ENCODE assay signal across 8 mouse cellular contexts in the genomic region with DNA sequence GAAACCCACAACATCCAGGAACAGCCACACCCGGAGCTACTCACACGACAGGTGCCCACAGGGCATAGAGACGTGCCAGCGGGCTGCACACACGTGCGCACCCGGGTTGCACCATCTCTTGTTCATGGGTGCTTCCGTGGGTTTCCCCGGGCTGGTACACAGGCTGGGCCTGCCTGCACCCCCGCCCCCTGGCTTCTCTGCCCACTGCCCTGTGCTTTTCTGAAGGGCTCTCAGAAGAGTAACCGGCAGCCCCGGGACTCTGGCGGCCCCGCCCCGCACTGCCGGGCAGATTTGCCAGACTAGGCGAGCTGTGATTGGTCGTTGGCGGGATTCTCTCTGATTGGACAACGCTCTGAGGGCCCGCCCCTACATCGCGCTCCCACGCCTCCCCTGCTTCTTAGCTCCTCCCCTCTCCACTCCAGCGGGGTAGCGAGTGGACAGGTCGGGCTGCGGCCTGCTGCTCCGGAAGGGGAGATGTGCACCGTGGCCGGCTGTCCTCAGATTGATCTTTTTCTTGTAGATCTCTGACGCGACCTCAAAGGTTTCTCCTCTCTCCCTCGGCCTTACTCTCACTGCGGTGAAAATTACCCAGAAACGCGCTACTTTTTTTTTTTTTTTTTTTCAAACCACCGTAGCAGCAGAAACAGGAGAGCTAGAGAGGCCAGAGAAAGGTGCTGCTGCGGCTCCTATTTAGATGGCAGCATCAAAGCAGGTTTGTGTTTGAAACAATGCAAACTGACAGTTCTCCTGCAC. TPM values are rescaled to one million over a fixed set of nuclear protein-coding genes. Genes with fewer than 3 reads are reported as not detected.
A peak's percentile ranks its signal among the peaks of the same experiment; 100 is the strongest.
DNase-seq lines count a peak whose midpoint lies in the region; ATAC-seq and TF ChIP-seq lines count a peak whose summit lies in the region.

Plcxd2 (minus strand) TSS at position 66 of the 753 bp plus-strand sequence.

- peak within 1 kb of the TSS; percentile 63 for H3K27ac ChIP-seq in bone marrow macrophage, adult 2 months (ENCODE audit: insufficient read depth, low read depth, low read length)
- H3K27ac ChIP-seq in embryonic facial prominence, embryonic 15.5 days (replicated peaks), result peak within 1 kb of the TSS; percentile 69
- H3K27ac ChIP-seq in heart, adult 2 months, result peak within 1 kb of the TSS; percentile 73
- peak within 1 kb of the TSS; percentile 72 for H3K27ac ChIP-seq in kidney, adult 2 months (ENCODE audit: insufficient read depth, low read depth, low read length)
- H3K27ac ChIP-seq in limb, embryonic 11.5 days (replicated peaks; ENCODE audit: low read depth, low read length), result no peak within 1 kb of the TSS
- H3K27ac ChIP-seq in midbrain, embryonic 13.5 days, result peak within 1 kb of the TSS; percentile 68
- H3K27ac ChIP-seq in small intestine, adult 2 months (ENCODE audit: insufficient read depth, low read depth, low read length), result peak within 1 kb of the TSS; percentile 88

- H3K27me3 ChIP-seq in embryonic facial prominence, embryonic 15.5 days, result no peaks in the 10 kb centered on the region
- no peaks in the 10 kb centered on the region for H3K27me3 ChIP-seq in heart, adult 2 months (ENCODE audit: control insufficient read depth, insufficient read depth, low read length)
- H3K27me3 ChIP-seq in kidney, adult 2 months (replicated peaks; ENCODE audit: control insufficient read depth, insufficient read depth, low read length), result no peaks in the 10 kb centered on the region
- no peaks in the 10 kb centered on the region for H3K27me3 ChIP-seq in limb, embryonic 11.5 days (ENCODE audit: control insufficient read depth, insufficient read depth, low read length)
- H3K27me3 ChIP-seq in midbrain, embryonic 13.5 days, result no peaks in the 10 kb centered on the region
- H3K27me3 ChIP-seq in small intestine, adult 2 months (ENCODE audit: control insufficient read depth, insufficient read depth, low read length), result no peaks in the 10 kb centered on the region

- peak; percentile 96 for DNase-seq in 3134 (ENCODE audit: extremely low read depth, insufficient read length, low spot score)
- DNase-seq in heart, adult 2 months, result peak; percentile 95 to 96
- DNase-seq in kidney, adult 2 months, result peak; percentile 98
- DNase-seq in limb, embryonic 11.5 days (ENCODE audit: low spot score), result peak; percentile 95

- H3K79me2 ChIP-seq in heart, adult 2 months (replicated peaks; ENCODE audit: control insufficient read depth, insufficient read depth, low read length), result no peaks in the 10 kb centered on the region

- peak; percentile 98 for ATAC-seq in embryonic facial prominence, embryonic 15.5 days (ENCODE audit: insufficient number of reproducible peaks, low FRiP score, low TSS enrichment, low read depth)
- ATAC-seq in limb, embryonic 11.5 days (ENCODE audit: insufficient number of reproducible peaks, low FRiP score, low TSS enrichment, low read depth), result peak; percentile 99
- ATAC-seq in midbrain, embryonic 13.5 days, result peak; percentile 99

- H3K4me1 ChIP-seq in bone marrow macrophage, adult 2 months (ENCODE audit: control insufficient read depth, insufficient read depth, low read length), result peaks cover 14% of the 10 kb centered on the region
- H3K4me1 ChIP-seq in embryonic facial prominence, embryonic 15.5 days, result peaks cover 5% of the 10 kb centered on the region; the same call in 1 of the 2 replicates
- peaks cover 2% of the 10 kb centered on the region for H3K4me1 ChIP-seq in heart, adult 2 months (ENCODE audit: control insufficient read depth, insufficient read depth, low read length)
- peaks cover 11% of the 10 kb centered on the region for H3K4me1 ChIP-seq in kidney, adult 2 months (ENCODE audit: control insufficient read depth, insufficient read depth, low read length)
- H3K4me1 ChIP-seq in limb, embryonic 11.5 days (ENCODE audit: control insufficient read depth, insufficient read depth, low read length), result no peaks in the 10 kb centered on the region
- H3K4me1 ChIP-seq in midbrain, embryonic 13.5 days (replicated peaks), result peaks cover 27% of the 10 kb centered on the region
- H3K4me1 ChIP-seq in small intestine, adult 2 months (ENCODE audit: control insufficient read depth, insufficient read depth, insufficient read length, low read length), result peaks cover 8% of the 10 kb centered on the region

- H3K36me3 ChIP-seq in embryonic facial prominence, embryonic 15.5 days, result no peaks in the 10 kb centered on the region
- no peaks in the 10 kb centered on the region for H3K36me3 ChIP-seq in heart, adult 2 months (ENCODE audit: control insufficient read depth, insufficient read depth, low read length)
- H3K36me3 ChIP-seq in kidney, adult 2 months (ENCODE audit: control insufficient read depth, insufficient read depth, low read length), result no peaks in the 10 kb centered on the region
- H3K36me3 ChIP-seq in limb, embryonic 11.5 days (ENCODE audit: control insufficient read depth, insufficient read depth, low read length), result no peaks in the 10 kb centered on the region
- H3K36me3 ChIP-seq in midbrain, embryonic 13.5 days, result no peaks in the 10 kb centered on the region
- H3K36me3 ChIP-seq in small intestine, adult 2 months (ENCODE audit: control insufficient read depth, insufficient read depth, low read length), result no peaks in the 10 kb centered on the region

- intact Hi-C loops in heart, adult 2 months (cut with DNase I), result no loop called here

- H3K9me3 ChIP-seq in embryonic facial prominence, embryonic 15.5 days (replicated peaks), result no peaks in the 10 kb centered on the region
- no peaks in the 10 kb centered on the region for H3K9me3 ChIP-seq in limb, embryonic 11.5 days (ENCODE audit: control insufficient read depth, low read length)
- H3K9me3 ChIP-seq in midbrain, embryonic 13.5 days, result no peaks in the 10 kb centered on the region

- no peak for TF ChIP-seq POLR2A in bone marrow macrophage, adult 2 months (IDR thresholded peaks at IDR 0.05; ENCODE audit: borderline replicate concordance, low read depth, low read length)
- peak; percentile 96 for TF ChIP-seq POLR2A in heart, adult 2 months (IDR thresholded peaks at IDR 0.05; ENCODE audit: insufficient read depth, low read depth, low read length)
- peak; percentile 85 for TF ChIP-seq POLR2A in kidney, adult 2 months (IDR thresholded peaks at IDR 0.05; ENCODE audit: low read depth, low read length)
- TF ChIP-seq POLR2A in small intestine, adult 2 months (IDR thresholded peaks at IDR 0.05; ENCODE audit: low read depth, low read length), result peak; percentile 94

- WGBS in embryonic facial prominence, embryonic 15.5 days, result under 1% methylated on average over 39 of the region's 39 CpGs
- under 1% methylated on average over 39 of the region's 39 CpGs for WGBS in heart, adult 2 months
- WGBS in kidney, adult 2 months, result under 1% methylated on average over 39 of the region's 39 CpGs
- WGBS in limb, embryonic 11.5 days, result under 1% methylated on average over 39 of the region's 39 CpGs
- under 1% methylated on average over 39 of the region's 39 CpGs for WGBS in midbrain, embryonic 13.5 days
- under 1% methylated on average over 39 of the region's 39 CpGs for WGBS in small intestine, adult 2 months

- peak within 1 kb of the TSS; percentile 79 for H3K4me3 ChIP-seq in bone marrow macrophage, adult 2 months (ENCODE audit: insufficient read depth, low read length)
- peak within 1 kb of the TSS; percentile 55 for H3K4me3 ChIP-seq in embryonic facial prominence, embryonic 15.5 days (replicated peaks)
- H3K4me3 ChIP-seq in heart, adult 2 months, result peak within 1 kb of the TSS; percentile 75
- H3K4me3 ChIP-seq in kidney, adult 2 months (ENCODE audit: insufficient read depth, low read depth, low read length), result peak within 1 kb of the TSS; percentile 91
- H3K4me3 ChIP-seq in limb, embryonic 11.5 days (ENCODE audit: low read depth, low read length), result peak within 1 kb of the TSS; percentile 57
- peak within 1 kb of the TSS; percentile 65 for H3K4me3 ChIP-seq in midbrain, embryonic 13.5 days (replicated peaks)
- H3K4me3 ChIP-seq in small intestine, adult 2 months (ENCODE audit: low read depth, low read length), result peak within 1 kb of the TSS; percentile 77

- H3K4me2 ChIP-seq in embryonic facial prominence, embryonic 15.5 days (replicated peaks), result peak within 1 kb of the TSS; percentile 90
- peak within 1 kb of the TSS; percentile 91 for H3K4me2 ChIP-seq in limb, embryonic 11.5 days (ENCODE audit: low read depth, severe bottlenecking)
- peak within 1 kb of the TSS; percentile 85 for H3K4me2 ChIP-seq in midbrain, embryonic 13.5 days (replicated peaks)

- no peak for TF ChIP-seq CTCF in bone marrow macrophage, adult 2 months (IDR thresholded peaks at IDR 0.05; ENCODE audit: low read depth, low read length)
- peak; percentile 23; the same call in 1 of the 2 replicates for TF ChIP-seq CTCF in heart, adult 2 months (IDR thresholded peaks at IDR 0.05)
- TF ChIP-seq CTCF in kidney, adult 2 months (conservative IDR thresholded peaks at IDR 0.05; ENCODE audit: insufficient read depth, insufficient read length, low read depth, low read length), result no peak
- TF ChIP-seq CTCF in small intestine, adult 2 months (IDR thresholded peaks at IDR 0.05; ENCODE audit: extremely low read depth, insufficient read length, insufficient replicate concordance, low read depth, low read length), result no peak

- peak within 1 kb of the TSS; percentile 44 for H3K9ac ChIP-seq in embryonic facial prominence, embryonic 15.5 days
- H3K9ac ChIP-seq in heart, adult 2 months (ENCODE audit: low read depth, low read length), result peak within 1 kb of the TSS; percentile 63
- H3K9ac ChIP-seq in limb, embryonic 11.5 days (ENCODE audit: low read length), result peak within 1 kb of the TSS; percentile 37
- peak within 1 kb of the TSS; percentile 68 for H3K9ac ChIP-seq in midbrain, embryonic 13.5 days (replicated peaks)

- TF ChIP-seq EP300 in heart, adult 2 months (IDR thresholded peaks at IDR 0.05; ENCODE audit: insufficient read depth, low read depth, low read length), result peak; percentile 48; the same call in 1 of the 2 replicates

RNA-seq across cellular contexts. Expression of gene Plcxd2, which starts in this region (rescaled TPM):
- 0.56 and 0.86 TPM in 2 replicates for polyA plus RNA-seq in bone marrow macrophage, adult 2 months (2012; ENCODE audit: insufficient read depth, insufficient read length, missing spikeins)
- 1.4 TPM in 2 replicates for polyA plus RNA-seq in embryonic facial prominence, embryonic 15.5 days (2015; fragmentation: Nextera tagmentation; extraction: Ambion mirVana)
- total RNA-seq in heart, adult 2 months (2021), result under 1 TPM; 0.10 to 0.18 TPM
- 0.18 and 0.26 TPM in 2 replicates for polyA plus RNA-seq in heart, adult 2 months (2012; rRNA removed)
- 1.4 and 1.7 TPM in 2 replicates for polyA plus RNA-seq in kidney, adult 2 months (2012; rRNA removed)
- polyA plus RNA-seq in limb, embryonic 11.5 days (2014; fragmentation: Nextera tagmentation; extraction: Ambion mirVana), result 0.91 and 1.2 TPM in 2 replicates
- polyA plus RNA-seq in midbrain, embryonic 13.5 days (2015; fragmentation: Nextera tagmentation; extraction: Ambion mirVana), result 6.7 and 7.3 TPM in 2 replicates
- 0.83 and 1.9 TPM in 2 replicates for polyA plus RNA-seq in small intestine, adult 2 months (2012; rRNA removed)

Comparison
In these comparisons a context has a peak if more than half of its experiments do, and no peak if none do; other contexts are left out.
1. Peak in DNase-seq, H3K4me3 ChIP-seq, H3K27ac ChIP-seq and H3K9ac ChIP-seq in heart, adult 2 months; RNA of the gene not detected or under 1 TPM.